Comparison of ENCODE assay signal across 8 mouse cellular contexts in genomic region chr2:72235361-72235901, GRCm38 (mm10). TPM values are rescaled to one million over a fixed set of nuclear protein-coding genes. Genes with fewer than 3 reads are reported as not detected.
DNase-seq lines count a peak whose midpoint lies in the region; ATAC-seq and TF ChIP-seq lines count a peak whose summit lies in the region.

No protein-coding gene starts in this region.

- 0 out of 2 replicates have a peak overlapping the region, but pooled peaks have one; percentile 8 for H3K9ac ChIP-seq in limb, embryonic 14.5 days (ENCODE audit: low read depth, low read length, severe bottlenecking)
- no peak overlapping the region for H3K9ac ChIP-seq in kidney, embryonic 15.5 days

- no peak for TF ChIP-seq CTCF in brain, embryonic 14.5 days (IDR thresholded peaks at IDR 0.05; ENCODE audit: borderline replicate concordance, extremely low read depth, insufficient read depth, insufficient read length)

- ATAC-seq in limb, embryonic 14.5 days (ENCODE audit: low FRiP score, low read depth), result 0 out of 2 replicates have a peak, but pooled peaks have one; percentile 31
- ATAC-seq in kidney, embryonic 15.5 days (replicated peaks; ENCODE audit: low FRiP score), result no peak

- H3K27ac ChIP-seq in limb, embryonic 14.5 days (replicated peaks; ENCODE audit: low read depth, low read length), result peak overlapping the region; percentile 75
- H3K27ac ChIP-seq in kidney, embryonic 15.5 days, result no peak overlapping the region

- no peak overlapping the region for H3K4me3 ChIP-seq in limb, embryonic 14.5 days (replicated peaks; ENCODE audit: low read length)
- H3K4me3 ChIP-seq in kidney, embryonic 15.5 days (replicated peaks), result no peak overlapping the region

- TF ChIP-seq POLR2A in brain, embryonic 14.5 days (IDR thresholded peaks at IDR 0.05; ENCODE audit: borderline replicate concordance, extremely low read depth, insufficient read depth, insufficient read length, poor library complexity, severe bottlenecking), result no peak
- no peak for TF ChIP-seq POLR2A in limb, embryonic 14.5 days (IDR thresholded peaks at IDR 0.05; ENCODE audit: borderline replicate concordance, extremely low read depth, insufficient read depth, insufficient read length)

- H3K36me3 ChIP-seq in limb, embryonic 14.5 days (ENCODE audit: control insufficient read depth, insufficient read depth, low read length), result no peaks in the 10 kb centered on the region
- no peaks in the 10 kb centered on the region for H3K36me3 ChIP-seq in kidney, embryonic 15.5 days

- 37% methylated on average over 12 of the region's 12 CpGs for WGBS in limb, embryonic 14.5 days
- WGBS in kidney, embryonic 15.5 days, result 65% methylated on average over 12 of the region's 12 CpGs

- H3K4me2 ChIP-seq in limb, embryonic 14.5 days (replicated peaks; ENCODE audit: low read depth, low read length, severe bottlenecking), result no peak overlapping the region; the same call in 1 of the 2 replicates
- H3K4me2 ChIP-seq in kidney, embryonic 15.5 days, result no peak overlapping the region

- H3K4me1 ChIP-seq in limb, embryonic 14.5 days (ENCODE audit: control insufficient read depth, insufficient read depth, low read length), result peaks cover 30% of the 10 kb centered on the region
- H3K4me1 ChIP-seq in kidney, embryonic 15.5 days, result peaks cover 24% of the 10 kb centered on the region

- peak; percentile 94 for DNase-seq in heart, adult 11 months
- DNase-seq in heart, postnatal 25 days (ENCODE audit: low spot score), result no peak
- peak; percentile 78 for DNase-seq in brain, embryonic 14.5 days (ENCODE audit: low read depth)
- DNase-seq in gastrocnemius, postnatal 25 days, result peak; percentile 30
- DNase-seq in limb, embryonic 14.5 days (ENCODE audit: low spot score), result peak; percentile 56
- DNase-seq in thymus, adult 18-20 months, result no peak
- no peak for DNase-seq in retina, embryonic 14.5 days (ENCODE audit: low spot score)

- H3K27me3 ChIP-seq in limb, embryonic 14.5 days (ENCODE audit: control insufficient read depth, insufficient read depth, low read length), result no peaks in the 10 kb centered on the region
- H3K27me3 ChIP-seq in kidney, embryonic 15.5 days, result no peaks in the 10 kb centered on the region

- intact Hi-C loops in heart, postnatal 25 days (cut with DNase I), result loop anchor here (1.0 kb wide), 1 partner anchor 154 kb away; no protein-coding TSS in a partner anchor

- H3K9me3 ChIP-seq in limb, embryonic 14.5 days (ENCODE audit: control insufficient read depth, low read length), result no peaks in the 10 kb centered on the region
- H3K9me3 ChIP-seq in kidney, embryonic 15.5 days (replicated peaks), result no peaks in the 10 kb centered on the region

RNA-seq across cellular contexts. Expression of gene Map3k20, which starts 50.0 kb away (rescaled TPM):
- total RNA-seq in heart, postnatal 25 days (2021), result 100 to 1,000 TPM; 271 to 291 TPM
- 4.9 and 6.4 TPM in 2 replicates for polyA plus RNA-seq in brain, embryonic 14.5 days (2012; rRNA removed)
- 100 to 1,000 TPM; 311 to 336 TPM for total RNA-seq in gastrocnemius, postnatal 25 days (2021)
- 13.4 and 14.6 TPM in 2 replicates for polyA plus RNA-seq in limb, embryonic 14.5 days (2012; rRNA removed)
- 18.2 and 21.1 TPM in 2 replicates for polyA plus RNA-seq in limb, embryonic 14.5 days (2014; fragmentation: Nextera tagmentation; extraction: Ambion mirVana)
- polyA plus RNA-seq in kidney, embryonic 15.5 days (2015; fragmentation: Nextera tagmentation; extraction: Ambion mirVana), result 14.5 and 14.7 TPM in 2 replicates

Comparison
In these comparisons a context has a peak if more than half of its experiments do, and no peak if none do; other contexts are left out.
1. DNase-seq: peak in heart, adult 11 months (single experiment), brain, embryonic 14.5 days (single experiment), gastrocnemius, postnatal 25 days (single experiment) and limb, embryonic 14.5 days (single experiment); none in heart, postnatal 25 days (single experiment), thymus, adult 18-20 months (0 of 2) and retina, embryonic 14.5 days (single experiment).